Mouse (Mus musculus) ES-E14 (cell line): Measurements from ENCODE around the gene Ubxn10.

ENCODE experiments used
- CHD2 ChIP-seq: IDR thresholded peaks from 2 replicates; pipeline ENCODE4 v1.6.1; 2014; ENCODE audit warnings: mild to moderate bottlenecking, low read depth, low read length, inconsistent platforms
- HCFC1 ChIP-seq: IDR thresholded peaks from 2 replicates; pipeline ENCODE4 v1.6.1; 2012; ENCODE audit warnings: low read length, inconsistent platforms, borderline replicate concordance; ENCODE audit not compliant: insufficient read depth
- ZC3H11A ChIP-seq: IDR thresholded peaks from 2 replicates; pipeline ENCODE4 v1.6.1; 2012; ENCODE audit warnings: low read depth, mild to moderate bottlenecking, inconsistent platforms, low read length, borderline replicate concordance
- ZNF384 ChIP-seq: IDR thresholded peaks from 2 replicates; pipeline ENCODE4 v1.6.1; 2012; ENCODE audit warnings: low read depth, low read length, inconsistent platforms

DNA sequence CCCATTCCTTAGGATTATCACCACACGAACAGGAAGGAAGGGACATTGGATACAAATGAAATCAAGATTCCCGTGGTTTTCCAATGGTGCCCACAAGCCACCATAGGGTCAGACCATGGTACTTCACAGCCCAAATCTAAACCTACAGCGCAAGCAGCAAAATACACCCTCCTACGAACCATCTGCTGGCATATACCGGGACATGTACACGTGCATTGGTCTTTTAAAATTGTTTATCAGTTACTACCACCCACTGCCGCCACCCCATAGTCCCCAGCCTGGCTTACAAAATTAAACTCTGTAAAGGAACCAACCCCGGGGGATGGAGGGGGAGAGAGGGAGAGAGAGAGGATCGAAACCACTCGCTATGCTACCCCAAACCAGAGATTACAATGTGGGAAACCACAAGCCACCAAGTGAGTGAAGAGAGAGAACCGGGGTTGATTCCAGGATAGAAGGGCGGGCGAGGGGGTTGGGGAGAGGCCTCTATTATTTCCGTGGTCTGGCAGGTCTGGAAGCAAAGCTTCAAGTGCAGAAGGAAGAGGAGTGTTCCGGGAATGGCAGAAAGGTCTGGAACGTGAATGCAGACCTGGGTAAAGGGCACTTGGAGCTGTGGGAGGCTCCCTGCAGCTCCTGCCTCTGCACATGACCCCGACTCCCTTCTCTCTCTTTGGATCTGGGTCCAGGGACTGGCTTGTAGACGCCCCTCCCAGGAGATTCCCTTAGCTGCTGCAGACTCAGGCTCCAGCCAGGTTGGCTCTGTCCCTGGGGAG lies 12.4 kb downstream of the Ubxn10 start, which contains the start of gene Pla2g2c:
- no peak for TF ChIP-seq HCFC1
- TF ChIP-seq CHD2: no peak
- TF ChIP-seq ZC3H11A: no peak
- no peak for TF ChIP-seq ZNF384
